Mouse (Mus musculus) stomach, embryonic 14.5 days (tissue): ENCODE measurements around the gene Cpm. TPM values are rescaled to one million over a fixed set of nuclear protein-coding genes. Genes with fewer than 3 reads are reported as not detected.

Experiments used
- ATAC-seq: fragments of 200-750 bp; cut with Nextera tagmentation; 2 replicates; pipeline ENCODE4 v1.8.0; 2017; ENCODE audit warnings: low read depth, moderate TSS enrichment; ENCODE audit not compliant: insufficient number of reproducible peaks, insufficient read depth, low FRiP score
- H3K27ac ChIP-seq: fragments of 300-500 bp; sonication (generic); 2 replicates; pipeline ENCODE4 v1.5.1; 2014; ENCODE audit warnings: mild to moderate bottlenecking, low read length, moderate library complexity, mixed read lengths
- H3K27me3 ChIP-seq: fragments of 300-500 bp; sonication (generic); 2 replicates; pipeline ENCODE4 v1.6.1; 2014; ENCODE audit warnings: low read length, control low read depth, mixed read lengths; ENCODE audit not compliant: control insufficient read depth, insufficient read depth
- H3K36me3 ChIP-seq: fragments of 300-500 bp; sonication (generic); 2 replicates; pipeline ENCODE4 v1.6.1; 2014; ENCODE audit warnings: mild to moderate bottlenecking, control low read depth, low read length, moderate library complexity, mixed read lengths; ENCODE audit not compliant: control insufficient read depth, insufficient read depth
- H3K4me1 ChIP-seq: fragments of 300-500 bp; sonication (generic); 2 replicates; pipeline ENCODE4 v1.6.1; 2014; ENCODE audit warnings: low read length, control low read depth, mixed read lengths; ENCODE audit not compliant: control insufficient read depth, insufficient read depth
- H3K4me2 ChIP-seq: fragments of 300-500 bp; sonication (generic); replicated peaks from 2 replicates; pipeline ENCODE4 v1.6.1; 2014; ENCODE audit warnings: low read depth, low read length, control low read depth
- H3K4me3 ChIP-seq: fragments of 300-500 bp; sonication (generic); 2 replicates; pipeline ENCODE4 v1.5.1; 2014; ENCODE audit warnings: low read depth, low read length, control low read depth
- H3K9ac ChIP-seq: fragments of 300-500 bp; sonication (generic); replicated peaks from 2 replicates; pipeline ENCODE4 v1.6.1; 2014; ENCODE audit warnings: low read depth, mild to moderate bottlenecking, control low read depth, low read length, moderate library complexity, mixed read lengths
- H3K9me3 ChIP-seq: fragments of 300-500 bp; sonication (generic); 2 replicates; pipeline ENCODE4 v1.6.1; 2016; ENCODE audit warnings: low read depth, low read length, control low read depth; ENCODE audit not compliant: control insufficient read depth
- WGBS: fragments of 180-500 bp; shearing (Covaris S2); extraction: QIAGEN DNeasy Blood & Tissue Kit; methylation state at CpG from one replicate; pipeline ENCODE4 v1.1.7; 2014; 5-methylcytosine and 5-hydroxymethylcytosine counted together
- polyA plus RNA-seq: library from polyadenylated mRNA; unstranded; fragments of >200 nt; fragmentation: Nextera tagmentation; extraction: Ambion mirVana; gene quantifications from 2 replicates; pipeline ENCODE4 v1.2.1, GENCODE M21; 2014

Cpm gene
- polyA plus RNA-seq, 1 experiment from 2014 or later, result 95.8 TPM

DNA sequence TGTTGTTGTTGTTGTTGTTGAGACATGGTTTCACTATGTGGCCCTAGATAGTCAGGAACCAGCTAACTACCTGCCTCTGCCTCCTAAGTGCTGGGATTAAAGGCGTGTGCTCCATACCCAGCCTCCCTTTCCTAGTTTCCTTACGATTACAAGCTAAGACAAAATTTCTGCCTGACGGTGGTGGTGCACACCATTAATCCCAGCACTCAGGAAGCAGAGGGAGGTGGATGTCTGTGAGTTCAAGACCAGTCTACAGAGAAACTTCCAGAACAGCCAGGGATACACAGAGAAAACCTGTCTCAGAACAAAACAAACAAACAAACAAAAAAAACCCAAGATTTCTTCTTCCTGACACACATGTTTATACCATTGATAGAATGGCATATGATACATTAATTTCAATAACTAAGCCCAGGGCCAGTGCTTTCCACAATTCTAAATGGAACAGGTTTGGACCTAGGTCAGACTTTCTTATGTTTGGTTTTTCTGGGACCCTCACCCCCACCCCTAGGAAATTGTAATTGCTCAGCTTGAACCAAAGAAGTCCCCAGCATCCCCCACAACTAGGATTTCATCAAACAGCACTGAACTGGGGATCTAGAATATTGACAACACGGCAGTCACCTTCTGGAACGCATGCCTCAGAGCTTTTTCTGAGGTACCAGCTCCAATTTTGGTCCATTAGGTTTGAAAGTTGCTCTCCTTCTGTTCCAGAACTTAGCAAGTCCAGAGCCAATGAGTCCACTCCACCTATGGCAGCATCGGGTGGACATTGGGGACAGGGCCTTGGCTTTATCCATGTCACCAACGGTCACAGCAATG is 20.1 kb upstream of the Cpm start:
- no peak overlapping the region for H3K4me3 ChIP-seq
- WGBS, result 91% methylated on average over 7 of the region's 7 CpGs
- H3K9ac ChIP-seq, result no peak overlapping the region
- no peaks in the 10 kb centered on the region for H3K9me3 ChIP-seq
- no peaks in the 10 kb centered on the region for H3K27me3 ChIP-seq
- no peak overlapping the region for H3K27ac ChIP-seq
- no peak overlapping the region for H3K4me2 ChIP-seq
- no peaks in the 10 kb centered on the region for H3K36me3 ChIP-seq
- no peak for ATAC-seq
- H3K4me1 ChIP-seq, result no peaks in the 10 kb centered on the region

GRCm38 (mm10) chr10:117609810-117610090 is 19.6 kb upstream of the Cpm start:
- Histone ChIP-seq H3K27me3 (no peaks in the 10 kb centered on the region), H3K27ac (no peak overlapping the region), H3K4me3 (no peak overlapping the region), H3K9me3 (no peaks in the 10 kb centered on the region), H3K9ac (no peak overlapping the region), H3K4me1 (no peaks in the 10 kb centered on the region), H3K4me2 (no peak overlapping the region), H3K36me3 (no peaks in the 10 kb centered on the region)
- 64% methylated on average over 6 of the region's 6 CpGs for WGBS
- 0 out of 2 replicates have a peak, but pooled peaks have one; percentile 24 for ATAC-seq

- H3K9ac ChIP-seq, result no peak overlapping the region
- H3K4me1 ChIP-seq, result no peaks in the 10 kb centered on the region
- ATAC-seq, result peak; percentile 4; the same call in 1 of the 2 replicates
- H3K4me2 ChIP-seq, result no peak overlapping the region
- no peaks in the 10 kb centered on the region for H3K27me3 ChIP-seq
- 50% methylated on average over 5 of the region's 5 CpGs for WGBS
- no peaks in the 10 kb centered on the region for H3K36me3 ChIP-seq
- no peaks in the 10 kb centered on the region for H3K9me3 ChIP-seq
- H3K4me3 ChIP-seq, result no peak overlapping the region
- no peak overlapping the region for H3K27ac ChIP-seq
Measured at GRCm38 (mm10) chr10:117610160-117610764, 19.0 kb upstream of the Cpm start.

DNA sequence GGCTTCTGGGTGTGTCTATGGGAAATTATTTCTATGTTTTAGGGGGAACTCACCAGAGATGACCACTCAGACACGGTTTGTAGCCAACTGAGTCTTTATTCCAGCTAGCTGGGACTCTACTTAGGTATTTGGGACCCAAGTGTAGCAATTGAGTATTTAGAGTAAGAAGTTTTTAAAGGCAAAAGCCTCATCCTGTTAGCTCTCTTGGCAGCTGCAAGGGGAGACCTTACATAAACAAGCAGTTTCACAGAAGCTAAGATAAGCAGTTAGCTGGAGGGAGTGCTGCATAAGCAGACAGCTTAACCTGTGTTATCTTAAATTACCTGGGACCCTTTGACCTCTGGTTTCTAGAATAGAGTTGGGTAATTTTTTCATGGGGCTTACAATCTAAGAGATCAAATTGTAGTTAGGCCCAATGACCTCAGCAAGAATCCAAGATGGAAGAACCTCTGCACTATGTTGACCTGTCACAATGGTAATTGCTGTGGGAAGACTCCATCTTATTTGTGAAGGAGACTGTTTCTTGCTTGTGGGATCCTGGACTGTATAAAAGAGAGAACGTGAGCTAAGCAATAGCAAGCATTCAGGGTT is 18.4 kb upstream of the Cpm start:
- no peak overlapping the region for H3K9ac ChIP-seq
- H3K4me2 ChIP-seq, result no peak overlapping the region
- no peak overlapping the region for H3K27ac ChIP-seq
- H3K9me3 ChIP-seq, result no peaks in the 10 kb centered on the region
- H3K27me3 ChIP-seq, result no peaks in the 10 kb centered on the region
- no peak for ATAC-seq
- H3K4me3 ChIP-seq, result no peak overlapping the region
- WGBS, result 80% methylated on average over 2 of the region's 2 CpGs
- no peaks in the 10 kb centered on the region for H3K4me1 ChIP-seq
- H3K36me3 ChIP-seq, result no peaks in the 10 kb centered on the region

GRCm38 (mm10) chr10:117611503-117611902 is 17.8 kb upstream of the Cpm start:
- H3K4me2 ChIP-seq, result no peak overlapping the region
- 88% methylated on average over 2 of the region's 2 CpGs for WGBS
- H3K27ac ChIP-seq, result no peak overlapping the region
- no peak for ATAC-seq
- H3K4me3 ChIP-seq, result no peak overlapping the region
- H3K27me3 ChIP-seq, result no peaks in the 10 kb centered on the region
- no peaks in the 10 kb centered on the region for H3K4me1 ChIP-seq
- H3K36me3 ChIP-seq, result no peaks in the 10 kb centered on the region
- H3K9ac ChIP-seq, result no peak overlapping the region
- H3K9me3 ChIP-seq, result no peaks in the 10 kb centered on the region

- H3K4me2 ChIP-seq, result no peak overlapping the region
- no peaks in the 10 kb centered on the region for H3K27me3 ChIP-seq
- 86% methylated on average over 2 of the region's 2 CpGs for WGBS
- H3K36me3 ChIP-seq, result no peaks in the 10 kb centered on the region
- H3K27ac ChIP-seq, result no peak overlapping the region
- no peak overlapping the region for H3K4me3 ChIP-seq
- no peaks in the 10 kb centered on the region for H3K9me3 ChIP-seq
- H3K9ac ChIP-seq, result no peak overlapping the region
- H3K4me1 ChIP-seq, result no peaks in the 10 kb centered on the region
- ATAC-seq, result no peak
Measured at GRCm38 (mm10) chr10:117611976-117612375, 17.3 kb upstream of the Cpm start.

DNA sequence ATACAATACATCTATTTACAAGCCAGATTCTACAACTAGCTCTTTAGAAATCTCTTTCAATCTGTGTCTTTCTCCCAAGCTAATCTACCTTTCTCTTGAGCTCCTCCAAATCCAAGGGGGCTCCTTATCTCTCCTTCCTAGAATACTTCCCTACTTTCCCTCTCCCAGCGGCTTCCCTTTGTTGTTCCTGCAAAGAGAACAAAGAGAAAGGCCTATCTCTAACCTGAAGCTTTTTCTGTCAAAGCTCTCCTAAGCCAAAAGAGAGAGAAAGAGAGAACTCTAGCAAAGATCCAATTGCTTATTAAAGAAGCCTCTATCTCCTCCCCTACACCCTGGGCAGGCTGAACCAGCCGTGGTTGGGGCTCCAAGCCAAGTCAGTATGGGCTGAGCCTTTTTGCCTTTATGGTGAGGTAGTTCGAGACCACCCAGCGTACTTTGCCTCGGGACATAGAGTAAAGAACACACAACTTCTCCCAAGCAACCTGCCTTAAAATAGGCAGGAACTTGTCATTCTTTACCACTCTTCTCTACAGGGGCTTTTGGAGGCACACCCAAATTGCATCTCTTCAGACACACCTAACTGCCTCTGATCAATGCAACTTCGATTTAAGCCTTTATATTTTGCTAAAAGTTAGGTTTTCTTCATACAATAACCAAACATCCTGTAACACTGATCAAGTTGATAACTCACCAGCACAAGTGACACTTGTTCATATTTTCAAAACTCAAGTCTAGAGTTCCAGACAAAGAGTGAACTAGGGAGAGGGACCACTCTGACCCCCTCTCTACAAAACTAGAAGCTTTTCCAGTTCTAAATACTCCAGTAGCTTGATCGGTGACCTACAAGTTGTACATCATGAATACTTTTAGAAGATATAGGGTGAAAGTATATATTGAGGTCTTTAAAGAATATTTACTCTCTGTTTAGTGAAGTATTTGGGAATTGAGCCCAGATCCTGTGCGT is 16.4 kb upstream of the Cpm start:
- Histone ChIP-seq H3K4me2 (no peak overlapping the region), H3K4me3 (no peak overlapping the region), H3K4me1 (no peaks in the 10 kb centered on the region), H3K27ac (no peak overlapping the region), H3K27me3 (no peaks in the 10 kb centered on the region), H3K36me3 (no peaks in the 10 kb centered on the region), H3K9me3 (no peaks in the 10 kb centered on the region), H3K9ac (no peak overlapping the region)
- ATAC-seq, result no peak
- WGBS, result 77% methylated on average over 8 of the region's 8 CpGs

DNA sequence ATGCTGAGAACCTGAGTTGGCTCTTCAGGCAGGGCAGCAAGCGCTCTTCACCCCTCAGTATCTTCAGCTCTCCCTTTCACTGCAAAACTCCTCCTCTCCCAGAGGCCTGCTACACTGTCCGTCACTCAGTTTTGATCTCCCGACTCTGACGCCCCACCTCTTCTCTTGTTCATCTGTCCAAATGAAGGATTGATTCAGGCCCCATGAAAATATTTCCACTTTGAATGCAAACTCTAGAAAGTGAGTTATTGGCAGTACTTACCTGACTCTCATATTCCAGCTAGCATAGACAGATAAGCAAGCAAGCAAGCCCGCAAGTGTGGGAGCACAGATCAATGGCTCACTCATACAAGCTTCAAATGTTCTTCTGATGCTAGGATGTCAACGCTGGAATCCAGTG is 15.3 kb upstream of the Cpm start:
- 55% methylated on average over 6 of the region's 6 CpGs for WGBS
- H3K27ac ChIP-seq, result no peak overlapping the region
- ATAC-seq, result no peak
- H3K4me2 ChIP-seq, result no peak overlapping the region
- no peaks in the 10 kb centered on the region for H3K9me3 ChIP-seq
- no peak overlapping the region for H3K9ac ChIP-seq
- H3K36me3 ChIP-seq, result no peaks in the 10 kb centered on the region
- no peak overlapping the region for H3K4me3 ChIP-seq
- no peaks in the 10 kb centered on the region for H3K27me3 ChIP-seq
- H3K4me1 ChIP-seq, result no peaks in the 10 kb centered on the region
